Mouse (Mus musculus): Measurements from ENCODE around the gene Tdp1. TPM values are rescaled to one million over a fixed set of nuclear protein-coding genes. Genes with fewer than 3 reads are reported as not detected.

Gene Tdp1
- total RNA-seq, 2 experiments from 2014 or later = 13.4 to 16.0 TPM

- DNase-seq = no peak
Observed at GRCm38 (mm10) chr12:100000381-100000780, 116.1 kb downstream of the Tdp1 start.

DNA sequence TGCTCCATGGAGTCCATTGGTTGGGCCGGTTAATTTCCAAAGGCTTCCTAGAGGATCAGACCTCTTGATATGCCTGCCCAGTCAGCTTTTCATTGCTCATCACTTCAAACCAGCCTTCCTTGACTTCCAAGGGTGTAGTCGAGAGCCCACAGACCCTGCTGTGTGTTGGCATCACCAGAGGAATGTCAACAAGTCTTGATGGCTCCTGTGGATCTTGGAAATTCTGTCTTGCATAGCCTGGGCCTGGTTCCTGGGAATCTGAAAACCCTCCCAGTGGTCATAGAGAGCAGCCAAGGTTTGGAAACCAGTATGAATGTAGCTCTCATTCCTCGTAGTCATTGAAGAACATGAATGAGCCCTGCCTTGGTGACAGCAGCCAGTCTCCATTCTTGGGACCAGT is 116.9 kb downstream of the Tdp1 start:
- no peak for DNase-seq

DNA sequence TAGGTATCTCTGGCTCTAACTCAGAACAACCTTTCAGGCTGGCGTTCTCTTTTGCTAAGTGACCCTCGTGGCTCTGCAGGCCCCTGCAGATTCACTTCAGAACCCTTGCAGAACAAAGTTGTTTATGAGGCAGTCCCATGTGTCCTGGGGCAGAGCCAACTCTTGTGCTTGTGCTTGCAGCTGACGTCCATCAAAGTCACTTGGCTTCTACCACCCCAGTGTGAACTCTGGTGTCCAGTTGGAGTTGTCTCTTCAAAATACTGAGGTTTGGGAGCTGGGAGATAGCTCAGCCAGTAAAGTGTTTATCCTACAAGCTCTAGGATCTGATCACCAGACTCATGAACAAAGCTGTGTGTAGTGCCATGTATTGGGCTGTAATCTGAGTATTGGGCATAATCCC is 117.6 kb downstream of the Tdp1 start:
- DNase-seq = no peak

DNA sequence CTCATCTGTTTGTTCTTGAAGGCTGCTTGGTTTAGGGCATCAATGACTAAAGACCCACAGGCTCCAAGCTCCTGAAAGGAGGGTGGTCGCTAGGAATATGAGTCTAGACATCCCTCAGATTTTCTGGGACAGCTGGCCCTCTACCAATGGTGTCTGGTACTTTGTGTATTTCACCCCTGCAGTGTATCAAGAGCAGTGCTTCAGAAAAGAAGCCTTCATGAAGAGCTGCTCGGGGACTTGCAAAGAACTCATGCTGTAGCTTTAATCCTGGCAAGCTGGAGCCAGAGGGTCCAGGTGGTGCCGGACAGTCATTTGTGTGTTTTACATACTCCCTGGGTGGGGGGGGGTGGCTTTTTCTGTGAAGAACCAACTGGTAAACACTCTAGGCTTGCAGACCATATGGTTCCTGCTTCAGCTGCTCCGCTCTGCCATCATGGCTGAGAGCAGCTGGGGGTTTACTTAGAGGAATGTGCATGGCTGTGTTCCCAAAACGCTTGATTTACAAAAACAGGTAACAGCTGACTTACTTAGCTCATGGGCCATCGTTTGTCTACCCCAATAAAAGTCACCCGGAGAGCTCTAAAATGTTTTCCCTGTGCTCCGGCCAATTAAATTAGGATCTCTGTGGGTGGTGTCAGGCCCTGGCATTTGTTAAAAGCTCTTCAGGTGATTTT is 118.7 kb downstream of the Tdp1 start:
- no peak for DNase-seq

Small RNA genes within 50 kb of the gene (microRNA-seq; reads per million reads assigned to microRNA genes)
- not detected for gene Gm23291

Other genes with a start within 250 kb of the Tdp1 start
- under 1 TPM; 0.36 to 0.56 TPM for gene Efcab11, start 78 bp upstream of the Tdp1 start, total RNA-seq (2021)
- gene Kcnk13, start 80.0 kb downstream of the Tdp1 start, total RNA-seq (2021) = 1 to 10 TPM in 1 of 2 experiments, under 1 TPM in 1; 0.46 to 1.3 TPM
- gene Psmc1, start 225.6 kb downstream of the Tdp1 start, total RNA-seq (2021) = 100 to 1,000 TPM; 212 to 241 TPM

All from adrenal gland, postnatal 36 days (tissue).